Mouse (Mus musculus) CD8-positive naive resting alpha-beta T cell, adult 2 months (primary cell): Measurements from ENCODE around the gene Atp11a.

Experiments
- DNase-seq, 2 experiments: peaks; one replicate each; pipeline ENCODE4 v3.0.0; 2022; ENCODE audit warnings: low read depth in 2 of 2, low spot score in 2 of 2

Atp11a gene

GRCm38 (mm10) chr8:12811231-12811630 is 54.4 kb downstream of the Atp11a start:
- DNase-seq = no peak

- DNase-seq = no peak
These were observed 59.6 kb downstream of the Atp11a start for GRCm38 (mm10) chr8:12816412-12816811.

GRCm38 (mm10) chr8:12822892-12823291 is 66.1 kb downstream of the Atp11a start:
- DNase-seq = no peak

- DNase-seq = no peak
These were observed 67.7 kb downstream of the Atp11a start for GRCm38 (mm10) chr8:12824562-12824961.

- no peak for DNase-seq
These were observed 68.4 kb downstream of the Atp11a start for GRCm38 (mm10) chr8:12825236-12825635.

- no peak for DNase-seq
These were observed 68.9 kb downstream of the Atp11a start for GRCm38 (mm10) chr8:12825686-12826237.

- DNase-seq = no peak
These were observed 70.3 kb downstream of the Atp11a start for GRCm38 (mm10) chr8:12827124-12827523.

GRCm38 (mm10) chr8:12828298-12828697 is 71.5 kb downstream of the Atp11a start:
- DNase-seq = no peak

GRCm38 (mm10) chr8:12829381-12829780 is 72.6 kb downstream of the Atp11a start:
- DNase-seq = no peak

GRCm38 (mm10) chr8:12831659-12832589 is 75.1 kb downstream of the Atp11a start:
- no peak for DNase-seq

GRCm38 (mm10) chr8:12833616-12834015 is 76.8 kb downstream of the Atp11a start:
- no peak for DNase-seq

GRCm38 (mm10) chr8:12840834-12841233 is 84.0 kb downstream of the Atp11a start:
- no peak for DNase-seq

GRCm38 (mm10) chr8:12842342-12842995 is 85.7 kb downstream of the Atp11a start:
- DNase-seq = no peak

- DNase-seq = no peak
These were observed 87.6 kb downstream of the Atp11a start for GRCm38 (mm10) chr8:12844347-12844950.

GRCm38 (mm10) chr8:12846447-12846846 is 89.6 kb downstream of the Atp11a start:
- no peak for DNase-seq

- DNase-seq = no peak
These were observed 94.4 kb downstream of the Atp11a start for GRCm38 (mm10) chr8:12851241-12851640.

GRCm38 (mm10) chr8:12856038-12856437 is 99.2 kb downstream of the Atp11a start:
- no peak for DNase-seq

- no peak for DNase-seq
These were observed 106.2 kb downstream of the Atp11a start for GRCm38 (mm10) chr8:12863061-12863460.

GRCm38 (mm10) chr8:12863608-12864007 is 106.8 kb downstream of the Atp11a start:
- DNase-seq = no peak

- no peak for DNase-seq
These were observed 109.0 kb downstream of the Atp11a start for GRCm38 (mm10) chr8:12865790-12866189.

GRCm38 (mm10) chr8:12869661-12870060 is 112.8 kb downstream of the Atp11a start:
- no peak for DNase-seq

- DNase-seq = no peak
These were observed 113.8 kb downstream of the Atp11a start for GRCm38 (mm10) chr8:12870656-12871055.
